Mouse (Mus musculus) cortical plate, adult 2 months (tissue): ENCODE data around the gene Osbp2. TPM values are rescaled to one million over a fixed set of nuclear protein-coding genes. Genes with fewer than 3 reads are reported as not detected.

Source experiments
- H3K27ac ChIP-seq: fragments of 200-500 bp; 2 replicates; pipeline ENCODE4 v1.5.1; 2012; ENCODE audit warnings: low read length, control low read depth, inconsistent platforms; ENCODE audit not compliant: insufficient read depth
- H3K4me1 ChIP-seq: fragments of 200-500 bp; 2 replicates; pipeline ENCODE4 v1.6.1; 2011; ENCODE audit warnings: low read length; ENCODE audit not compliant: control insufficient read depth, insufficient read depth
- H3K4me3 ChIP-seq: fragments of 200-500 bp; 2 replicates; pipeline ENCODE4 v1.5.1; 2011; ENCODE audit warnings: mild to moderate bottlenecking, low read length, control low read depth; ENCODE audit not compliant: insufficient read depth
- CTCF ChIP-seq: fragments of 200-500 bp; IDR thresholded peaks from 2 replicates; pipeline ENCODE4 v1.5.1; 2011; ENCODE audit warnings: mild to moderate bottlenecking, control low read depth, low read length; ENCODE audit not compliant: insufficient read depth; ENCODE audit errors: extremely low read depth
- POLR2A ChIP-seq: fragments of 200-500 bp; IDR thresholded peaks from 2 replicates; pipeline ENCODE4 v1.6.1; 2011; ENCODE audit warnings: mild to moderate bottlenecking, low read length, control low read depth; ENCODE audit not compliant: insufficient read depth; ENCODE audit errors: extremely low read depth
- polyA plus RNA-seq: library from polyadenylated mRNA; depleted of rRNA; stranded (reverse); fragments of >200 nt; gene quantifications from 2 replicates; pipeline ENCODE4 v1.2.3, GENCODE M21; 2012

The Osbp2 gene
- polyA plus RNA-seq, 1 experiment, result 129 TPM

GRCm38 (mm10) chr11:3724726-3725125 is 139.0 kb downstream of the Osbp2 start:
- Histone ChIP-seq H3K4me1 (peaks cover 19% of the 10 kb centered on the region), H3K4me3 (no peak overlapping the region), H3K27ac (peak overlapping the region; percentile 20; the same call in 1 of the 2 replicates)
- no peak for TF ChIP-seq POLR2A
- TF ChIP-seq CTCF, result no peak

- Histone ChIP-seq H3K4me3 (no peak overlapping the region), H3K4me1 (peaks cover 19% of the 10 kb centered on the region), H3K27ac (no peak overlapping the region)
- TF ChIP-seq POLR2A (no peak), CTCF (no peak)
Measured at GRCm38 (mm10) chr11:3723910-3724309, 139.8 kb downstream of the Osbp2 start.

DNA sequence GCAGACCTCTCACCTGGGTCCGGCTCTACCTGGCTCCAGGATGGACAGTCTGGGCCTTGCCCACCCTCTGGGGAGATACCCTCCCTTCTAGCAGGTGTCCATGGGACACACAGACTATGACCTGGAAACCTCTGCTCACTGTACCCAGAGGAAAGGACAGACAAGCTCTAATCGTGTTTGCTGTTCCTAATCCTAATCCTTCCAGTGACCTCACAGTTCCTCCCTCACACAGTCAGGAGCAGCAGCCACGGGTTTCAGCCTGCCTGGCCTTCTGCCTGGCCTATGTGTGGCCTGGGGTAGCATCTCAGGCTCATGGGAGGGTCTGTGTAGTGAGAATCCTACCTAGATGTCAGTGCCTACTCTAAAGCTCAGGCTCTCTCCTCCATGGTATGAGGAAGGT is 140.8 kb downstream of the Osbp2 start:
- no peak for TF ChIP-seq CTCF
- no peak for TF ChIP-seq POLR2A
- H3K27ac ChIP-seq, result no peak overlapping the region
- peaks cover 16% of the 10 kb centered on the region for H3K4me1 ChIP-seq
- no peak overlapping the region for H3K4me3 ChIP-seq

- Histone ChIP-seq H3K4me1 (peaks cover 12% of the 10 kb centered on the region), H3K4me3 (no peak overlapping the region), H3K27ac (no peak overlapping the region)
- TF ChIP-seq POLR2A, result no peak
- TF ChIP-seq CTCF, result no peak
Measured at GRCm38 (mm10) chr11:3722036-3722435, 141.7 kb downstream of the Osbp2 start.

DNA sequence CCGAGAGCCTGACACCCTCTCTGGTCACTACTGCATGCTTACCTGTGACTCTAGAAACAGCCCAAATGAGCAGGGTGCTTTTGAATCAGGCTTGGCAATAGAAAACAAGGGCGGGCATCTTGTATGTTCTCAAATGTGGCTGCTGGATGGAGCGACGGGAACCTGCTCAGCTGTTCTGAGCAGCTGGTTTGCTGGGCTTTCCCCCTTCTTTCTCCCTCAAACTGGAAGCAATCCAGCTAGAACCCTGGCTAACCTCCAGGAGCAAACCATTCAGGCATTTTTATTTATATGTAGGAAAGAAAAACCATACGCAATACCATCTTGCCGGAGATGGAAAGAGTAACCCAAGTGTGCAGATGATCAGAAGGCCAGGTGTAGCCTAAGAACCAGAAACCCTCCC is 147.0 kb downstream of the Osbp2 start:
- no peak for TF ChIP-seq CTCF
- TF ChIP-seq POLR2A, result no peak
- Histone ChIP-seq H3K4me3 (no peak overlapping the region), H3K27ac (no peak overlapping the region), H3K4me1 (no peaks in the 10 kb centered on the region)

- Histone ChIP-seq H3K4me3 (no peak overlapping the region), H3K27ac (no peak overlapping the region), H3K4me1 (no peaks in the 10 kb centered on the region)
- TF ChIP-seq POLR2A, result no peak
- TF ChIP-seq CTCF, result peak; percentile 91
Measured at GRCm38 (mm10) chr11:3714486-3714885, 149.2 kb downstream of the Osbp2 start.

GRCm38 (mm10) chr11:3710203-3710602 is 153.5 kb downstream of the Osbp2 start:
- no peak overlapping the region for H3K27ac ChIP-seq
- no peaks in the 10 kb centered on the region for H3K4me1 ChIP-seq
- no peak overlapping the region for H3K4me3 ChIP-seq
- TF ChIP-seq CTCF (0 out of 2 replicates have a peak, but pooled peaks have one; percentile 3), POLR2A (no peak)

DNA sequence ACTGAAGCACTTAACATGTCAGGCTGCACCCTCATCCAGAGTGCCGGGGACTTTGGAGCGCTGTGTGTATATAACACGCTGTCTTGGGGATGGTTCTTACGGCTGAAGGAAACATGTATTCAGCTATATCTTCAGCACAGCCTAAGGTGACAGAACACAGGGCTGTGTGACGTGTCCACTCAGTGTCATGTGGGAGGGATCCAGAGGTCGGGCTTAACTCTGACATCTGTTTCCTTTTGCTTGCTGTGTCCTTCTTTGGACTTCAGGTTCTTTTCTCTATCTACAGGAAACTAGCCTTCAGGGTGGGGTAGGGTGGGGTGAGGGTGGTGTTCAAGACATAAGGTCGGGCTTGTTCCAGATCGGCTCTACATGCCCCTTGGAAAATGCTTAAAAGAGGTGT is 156.6 kb downstream of the Osbp2 start:
- TF ChIP-seq POLR2A (no peak), CTCF (no peak)
- Histone ChIP-seq H3K4me1 (no peaks in the 10 kb centered on the region), H3K4me3 (no peak overlapping the region), H3K27ac (no peak overlapping the region)

- no peak overlapping the region for H3K4me3 ChIP-seq
- no peaks in the 10 kb centered on the region for H3K4me1 ChIP-seq
- TF ChIP-seq POLR2A (no peak), CTCF (no peak)
- no peak overlapping the region for H3K27ac ChIP-seq
Measured at GRCm38 (mm10) chr11:3704404-3704803, 159.3 kb downstream of the Osbp2 start.

DNA sequence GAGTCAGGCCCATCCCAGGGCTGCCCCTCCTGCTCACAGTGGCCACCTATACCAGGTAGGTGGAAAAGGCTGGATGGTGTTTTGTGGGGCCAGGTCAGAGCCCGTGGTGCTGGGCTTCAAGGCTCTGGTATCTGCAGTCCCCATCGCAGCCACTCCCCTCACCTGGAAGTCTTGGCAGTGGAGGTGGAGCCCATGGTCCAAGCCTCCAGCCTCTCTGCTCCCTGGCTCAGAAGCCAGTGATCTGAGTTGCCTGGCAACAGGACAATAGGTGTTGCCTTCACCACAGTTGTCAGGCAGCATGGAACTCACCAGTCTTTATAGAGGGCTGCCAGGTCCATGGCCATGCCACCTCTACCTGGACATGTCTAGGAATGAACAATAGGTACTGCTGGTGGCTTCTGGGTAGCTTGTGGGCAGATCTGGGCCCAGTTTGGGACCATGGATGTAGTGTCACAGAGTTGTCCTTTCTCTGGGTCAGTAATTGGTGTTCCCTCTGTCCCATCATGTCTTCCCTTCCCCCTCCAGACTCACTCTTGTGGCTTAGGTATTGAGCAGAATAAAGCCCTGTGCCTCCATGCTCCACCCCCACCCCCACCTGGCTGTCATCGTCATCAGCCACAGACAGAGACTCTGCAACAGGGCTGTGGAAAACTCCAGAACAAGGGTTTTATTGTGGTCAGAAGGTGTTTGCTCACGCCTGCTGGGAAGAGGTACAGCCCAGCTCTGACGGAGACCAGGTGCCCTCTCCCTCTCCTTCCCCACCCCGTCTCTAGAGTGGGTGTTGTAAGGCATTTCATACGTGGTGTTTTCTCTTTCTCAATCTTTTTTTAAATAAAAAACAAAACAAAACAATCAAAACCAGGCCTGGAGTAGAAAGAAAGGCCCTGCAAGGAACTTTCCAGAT is 160.4 kb downstream of the Osbp2 start:
- no peak for TF ChIP-seq CTCF
- no peak for TF ChIP-seq POLR2A
- no peak overlapping the region for H3K4me3 ChIP-seq
- H3K4me1 ChIP-seq, result no peaks in the 10 kb centered on the region
- no peak overlapping the region for H3K27ac ChIP-seq

DNA sequence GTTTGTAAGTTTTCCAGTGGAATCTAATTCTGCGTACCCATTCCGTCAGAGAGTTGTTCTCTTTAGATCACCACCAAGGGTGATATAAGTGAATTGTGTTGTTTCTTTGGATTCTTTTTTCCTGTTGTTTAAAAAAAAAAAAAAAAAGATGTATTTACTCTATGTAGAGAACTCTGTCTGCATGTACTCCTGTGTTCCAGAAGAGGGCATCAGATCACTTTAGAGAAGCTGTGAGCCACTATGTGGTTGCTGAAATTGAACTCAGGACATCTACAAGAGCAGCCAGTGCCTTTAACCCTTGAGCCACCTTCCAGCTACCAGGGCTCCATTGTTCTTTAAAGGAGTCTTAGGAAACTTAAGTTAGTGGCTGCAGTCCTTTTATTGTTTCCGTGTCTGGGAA is 166.3 kb downstream of the Osbp2 start:
- no peak overlapping the region for H3K4me3 ChIP-seq
- H3K4me1 ChIP-seq, result no peaks in the 10 kb centered on the region
- TF ChIP-seq POLR2A (no peak), CTCF (peak; percentile 13; the same call in 1 of the 2 replicates)
- no peak overlapping the region for H3K27ac ChIP-seq
